Mouse (Mus musculus) C2C12 (cell line): Measurements from ENCODE around the gene Figla.

Source experiments
- CEBPB ChIP-seq: IDR thresholded peaks from one replicate; pipeline ENCODE4 v1.6.1; 2011; ENCODE audit warnings: low read depth, mild to moderate bottlenecking, control low read depth, moderate library complexity
- CTCF ChIP-seq: IDR thresholded peaks from one replicate; pipeline ENCODE4 v1.5.1; 2011; ENCODE audit not compliant: control insufficient read depth, insufficient read depth, insufficient read length
- FOSL1 ChIP-seq: IDR thresholded peaks from one replicate; pipeline ENCODE4 v1.8.0; 2011; ENCODE audit warnings: mild to moderate bottlenecking, low read length; ENCODE audit not compliant: poor library complexity, insufficient read depth, severe bottlenecking
- MAX ChIP-seq: IDR thresholded peaks from one replicate; pipeline ENCODE4 v1.6.1; 2011; ENCODE audit warnings: mild to moderate bottlenecking, control low read depth
- MYOD1 ChIP-seq: IDR thresholded peaks from one replicate; pipeline ENCODE4 v1.6.1; 2011; ENCODE audit warnings: low read depth; ENCODE audit not compliant: control insufficient read depth, insufficient read length
- USF1 ChIP-seq: IDR thresholded peaks from one replicate; pipeline ENCODE4 v1.6.1; 2011; ENCODE audit warnings: low read depth, mild to moderate bottlenecking, control low read depth, moderate library complexity

DNA sequence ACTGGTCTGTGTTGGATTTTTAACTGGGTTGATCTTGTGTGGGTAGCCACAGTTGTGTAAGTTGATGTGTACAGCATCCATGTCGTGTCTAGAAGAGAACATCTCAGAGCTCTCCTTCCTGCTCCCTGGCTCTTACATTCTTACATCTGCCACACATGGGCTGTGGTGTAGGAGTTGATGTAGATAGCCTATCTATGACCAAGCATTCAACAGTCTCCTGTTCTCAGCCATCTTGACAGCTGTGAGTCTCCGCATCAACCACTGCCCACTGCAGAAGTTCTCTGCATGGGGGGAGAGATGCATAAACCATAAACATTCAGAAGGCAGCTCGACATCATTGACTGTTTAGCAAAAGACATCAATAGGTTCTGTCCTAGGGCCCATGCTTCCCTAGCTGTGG is 53.9 kb downstream of the Figla start:
- TF ChIP-seq CTCF (no peak), USF1 (no peak), MAX (no peak), MYOD1 (no peak), FOSL1 (no peak), CEBPB (no peak)
